Mouse (Mus musculus): Measurements from ENCODE around the gene Zbtb3. TPM values are rescaled to one million over a fixed set of nuclear protein-coding genes. Genes with fewer than 3 reads are reported as not detected.
A peak's percentile ranks its signal among the peaks of the same experiment; 100 is the strongest.

The Zbtb3 gene
- polyA plus RNA-seq, 1 experiment from 2014 or later = 6.5 TPM

GRCm38 (mm10) chr19:8806810-8807209 lies 4.5 kb downstream of the Zbtb3 start:
- Histone ChIP-seq H3K4me3 (replicated peaks) (no peak overlapping the region), H3K9me3 (replicated peaks) (no peaks in the 10 kb centered on the region), H3K9ac (replicated peaks) (no peak overlapping the region), H3K4me2 (no peak overlapping the region), H3K36me3 (peaks cover 49% of the 10 kb centered on the region), H3K27me3 (replicated peaks) (no peaks in the 10 kb centered on the region), H3K4me1 (peaks cover 26% of the 10 kb centered on the region), H3K27ac (replicated peaks) (no peak overlapping the region)
- no peak for ATAC-seq (ENCODE audit: low FRiP score)
- 92% methylated on average over 5 of the region's 5 CpGs for WGBS

- H3K9ac ChIP-seq (replicated peaks) = 0 out of 2 replicates have a peak overlapping the region, but pooled peaks have one; percentile 10
- peak overlapping the region; percentile 22 for H3K4me2 ChIP-seq
- no peak overlapping the region for H3K4me3 ChIP-seq (replicated peaks)
- H3K4me1 ChIP-seq = peaks cover 38% of the 10 kb centered on the region
- no peaks in the 10 kb centered on the region for H3K27me3 ChIP-seq (replicated peaks)
- ATAC-seq (ENCODE audit: low FRiP score) = no peak
- H3K36me3 ChIP-seq = peaks cover 33% of the 10 kb centered on the region
- H3K9me3 ChIP-seq (replicated peaks) = no peaks in the 10 kb centered on the region
- WGBS = 59% methylated on average over 11 of the region's 11 CpGs
- H3K27ac ChIP-seq (replicated peaks) = no peak overlapping the region
These were observed 13.5 kb downstream of the Zbtb3 start for GRCm38 (mm10) chr19:8815812-8816211.

DNA sequence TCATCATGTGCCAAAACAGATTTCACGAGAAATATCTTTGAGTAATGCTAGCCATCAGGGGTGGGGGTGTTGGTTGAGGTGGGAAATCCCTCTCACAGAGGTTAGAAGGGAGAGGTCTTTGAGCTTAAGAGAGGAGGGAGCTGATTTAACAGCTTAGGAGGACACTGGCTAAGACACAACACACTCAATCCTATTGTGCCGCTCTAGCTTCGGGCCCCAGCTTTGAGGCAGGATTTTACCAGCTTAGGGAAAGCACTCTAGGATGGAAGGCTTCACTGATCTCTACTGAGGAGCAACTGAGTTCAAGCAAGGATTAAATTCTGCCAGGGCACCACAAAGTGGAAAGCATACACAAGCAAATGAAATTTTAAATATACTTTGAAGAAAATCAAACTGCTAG lies 14.6 kb downstream of the Zbtb3 start:
- H3K4me1 ChIP-seq = peaks cover 48% of the 10 kb centered on the region

DNA sequence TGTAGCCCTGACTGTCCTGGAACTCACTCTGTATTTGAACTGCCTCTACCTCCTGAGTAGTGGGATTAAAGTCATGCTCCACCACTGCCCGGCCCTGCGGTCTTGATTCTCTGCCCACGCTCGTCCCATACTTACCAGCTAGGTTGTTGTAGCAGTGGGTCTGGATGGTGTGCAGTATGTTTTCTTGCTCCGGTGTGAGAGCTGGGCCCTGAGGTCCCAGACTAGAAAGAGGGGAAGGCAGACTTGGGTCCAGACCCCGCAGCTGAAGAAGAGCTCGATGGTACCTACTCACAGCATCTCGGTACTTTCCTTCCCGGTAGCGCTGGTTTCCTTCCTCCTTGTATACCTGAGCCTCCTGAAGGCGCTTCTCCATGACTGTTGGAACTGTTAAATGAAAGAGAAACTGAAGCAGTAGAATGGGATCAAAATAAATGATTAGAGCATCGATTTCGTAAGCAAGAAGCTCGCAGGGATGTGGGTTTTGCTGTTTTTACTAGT lies 16.0 kb downstream of the Zbtb3 start:
- no peaks in the 10 kb centered on the region for H3K27me3 ChIP-seq (replicated peaks)
- peak overlapping the region; percentile 100 for H3K27ac ChIP-seq (replicated peaks)
- H3K36me3 ChIP-seq = peaks cover 20% of the 10 kb centered on the region
- WGBS = 34% methylated on average over 14 of the region's 14 CpGs
- H3K4me2 ChIP-seq = peak overlapping the region; percentile 95
- peak overlapping the region; percentile 90 for H3K9ac ChIP-seq (replicated peaks)
- no peaks in the 10 kb centered on the region for H3K9me3 ChIP-seq (replicated peaks)
- peaks cover 62% of the 10 kb centered on the region for H3K4me1 ChIP-seq
- peak overlapping the region; percentile 83 for H3K4me3 ChIP-seq (replicated peaks)
- no peak for ATAC-seq (ENCODE audit: low FRiP score)

More for the DNA sequence above, 14.6 kb downstream of the Zbtb3 start:
- Histone ChIP-seq H3K4me3 (replicated peaks) (peak overlapping the region; percentile 7; the same call in 1 of the 2 replicates), H3K36me3 (peaks cover 25% of the 10 kb centered on the region), H3K27ac (replicated peaks) (no peak overlapping the region), H3K27me3 (replicated peaks) (no peaks in the 10 kb centered on the region), H3K9me3 (replicated peaks) (no peaks in the 10 kb centered on the region), H3K4me2 (peak overlapping the region; percentile 22), H3K9ac (replicated peaks) (peak overlapping the region; percentile 0; the same call in 1 of the 2 replicates)
- 84% methylated on average over 3 of the region's 3 CpGs for WGBS
- no peak for ATAC-seq (ENCODE audit: low FRiP score)

- H3K9me3 ChIP-seq (replicated peaks) = no peaks in the 10 kb centered on the region
- H3K4me2 ChIP-seq = peak within 1 kb of the TSS; percentile 95
- H3K9ac ChIP-seq (replicated peaks) = peak within 1 kb of the TSS; percentile 90
- peak within 1 kb of the TSS; percentile 100 for H3K27ac ChIP-seq (replicated peaks)
- ATAC-seq (ENCODE audit: low FRiP score) = peak; percentile 95
- H3K36me3 ChIP-seq = peaks cover 23% of the 10 kb centered on the region
- no peaks in the 10 kb centered on the region for H3K27me3 ChIP-seq (replicated peaks)
- peaks cover 60% of the 10 kb centered on the region for H3K4me1 ChIP-seq
- peak within 1 kb of the TSS; percentile 83 for H3K4me3 ChIP-seq (replicated peaks)
- under 1% methylated on average over 33 of the region's 33 CpGs for WGBS
These were observed 16.6 kb downstream of the Zbtb3 start, which contains the start of gene Ttc9c for GRCm38 (mm10) chr19:8818801-8819595. Gene Ttc9c, minus strand, starts transcription at chr19:8819333.

GRCm38 (mm10) chr19:8819596-8820423 lies 17.5 kb downstream of the Zbtb3 start, which contains the start of gene Hnrnpul2:
Gene Hnrnpul2, plus strand, starts transcription at chr19:8820010.
- ATAC-seq (ENCODE audit: low FRiP score) = peak; percentile 96
- Histone ChIP-seq H3K9me3 (replicated peaks) (no peaks in the 10 kb centered on the region), H3K36me3 (peaks cover 25% of the 10 kb centered on the region), H3K4me1 (peaks cover 60% of the 10 kb centered on the region), H3K27ac (replicated peaks) (peak within 1 kb of the TSS; percentile 100), H3K27me3 (replicated peaks) (no peaks in the 10 kb centered on the region), H3K9ac (replicated peaks) (peak within 1 kb of the TSS; percentile 90), H3K4me3 (replicated peaks) (peak within 1 kb of the TSS; percentile 83), H3K4me2 (peak within 1 kb of the TSS; percentile 95)
- under 1% methylated on average over 82 of the region's 83 CpGs for WGBS

DNA sequence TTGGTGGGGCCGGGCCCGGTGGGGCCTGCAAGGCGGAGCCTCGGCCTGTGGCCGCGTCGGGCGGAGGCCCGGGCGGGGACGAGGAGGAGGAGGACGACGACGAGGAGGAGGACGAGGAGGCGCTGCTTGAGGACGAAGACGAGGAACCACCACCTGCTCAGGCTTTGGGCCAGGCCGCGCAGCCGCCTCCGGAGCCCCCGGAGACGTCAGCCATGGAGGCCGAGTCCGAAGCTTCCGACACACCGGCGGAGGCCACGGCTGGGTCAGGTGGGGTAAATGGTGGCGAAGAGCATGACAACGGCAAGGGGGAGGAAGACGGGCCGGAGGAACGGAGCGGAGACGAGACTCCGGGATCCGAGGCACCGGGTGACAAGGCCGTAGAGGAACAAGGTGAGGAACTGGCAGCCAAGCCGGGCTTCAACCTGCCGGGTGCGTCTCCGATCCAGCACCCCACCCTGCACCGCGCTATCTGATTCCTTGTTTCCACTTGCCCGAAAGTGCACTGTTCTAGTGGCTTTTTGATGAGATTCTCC lies 18.1 kb downstream of the Zbtb3 start:
- H3K27ac ChIP-seq (replicated peaks) = peak overlapping the region; percentile 100
- H3K36me3 ChIP-seq = peaks cover 29% of the 10 kb centered on the region
- H3K9ac ChIP-seq (replicated peaks) = peak overlapping the region; percentile 90
- under 1% methylated on average over 46 of the region's 48 CpGs for WGBS
- no peaks in the 10 kb centered on the region for H3K27me3 ChIP-seq (replicated peaks)
- peak overlapping the region; percentile 95 for H3K4me2 ChIP-seq
- ATAC-seq (ENCODE audit: low FRiP score) = peak; percentile 8
- peaks cover 56% of the 10 kb centered on the region for H3K4me1 ChIP-seq
- no peaks in the 10 kb centered on the region for H3K9me3 ChIP-seq (replicated peaks)
- peak overlapping the region; percentile 83 for H3K4me3 ChIP-seq (replicated peaks)

GRCm38 (mm10) chr19:8821146-8821545 lies 18.8 kb downstream of the Zbtb3 start:
- peak overlapping the region; percentile 95 for H3K4me2 ChIP-seq
- H3K27ac ChIP-seq (replicated peaks) = peak overlapping the region; percentile 100; the same call in 1 of the 2 replicates
- peak overlapping the region; percentile 90 for H3K9ac ChIP-seq (replicated peaks)
- peaks cover 49% of the 10 kb centered on the region for H3K4me1 ChIP-seq
- no peaks in the 10 kb centered on the region for H3K9me3 ChIP-seq (replicated peaks)
- peaks cover 34% of the 10 kb centered on the region for H3K36me3 ChIP-seq
- H3K27me3 ChIP-seq (replicated peaks) = no peaks in the 10 kb centered on the region
- ATAC-seq (ENCODE audit: low FRiP score) = no peak
- WGBS = 1% methylated on average over 7 of the region's 7 CpGs
- peak overlapping the region; percentile 83 for H3K4me3 ChIP-seq (replicated peaks)

GRCm38 (mm10) chr19:8822696-8823095 lies 20.3 kb downstream of the Zbtb3 start:
- Histone ChIP-seq H3K27me3 (replicated peaks) (no peaks in the 10 kb centered on the region), H3K4me3 (replicated peaks) (peak overlapping the region; percentile 83; the same call in 1 of the 2 replicates), H3K36me3 (peaks cover 49% of the 10 kb centered on the region), H3K4me1 (peaks cover 34% of the 10 kb centered on the region), H3K4me2 (peak overlapping the region; percentile 95), H3K9me3 (replicated peaks) (no peaks in the 10 kb centered on the region), H3K27ac (replicated peaks) (no peak overlapping the region), H3K9ac (replicated peaks) (0 out of 2 replicates have a peak overlapping the region, but pooled peaks have one; percentile 10)
- WGBS = 59% methylated on average over 8 of the region's 8 CpGs
- ATAC-seq (ENCODE audit: low FRiP score) = no peak

DNA sequence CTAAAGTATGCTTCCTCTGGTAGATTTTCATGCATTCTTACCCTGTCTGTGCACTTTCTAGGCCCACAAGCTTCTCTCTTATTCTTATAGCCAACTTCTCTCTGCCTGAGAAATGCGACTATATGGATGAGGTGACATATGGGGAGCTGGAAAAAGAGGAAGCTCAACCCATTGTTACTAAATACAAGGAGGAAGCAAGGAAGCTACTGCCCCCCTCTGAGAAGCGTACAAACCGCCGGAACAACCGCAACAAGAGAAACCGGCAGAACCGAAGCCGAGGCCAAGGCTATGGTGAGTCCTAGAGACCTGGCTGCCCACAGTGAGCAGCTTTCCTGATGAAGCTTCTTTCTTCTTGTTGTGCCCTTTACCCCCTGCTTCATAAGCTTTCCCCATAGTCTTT lies 27.3 kb downstream of the Zbtb3 start, which contains the start of gene AC129217.1:
TSS of gene AC129217.1 (plus strand) at position 114 of the 400 bp plus-strand sequence.
- Histone ChIP-seq H3K4me3 (replicated peaks) (no peak within 1 kb of the TSS), H3K9ac (replicated peaks) (no peak within 1 kb of the TSS), H3K4me1 (no peaks in the 10 kb centered on the region), H3K27me3 (replicated peaks) (no peaks in the 10 kb centered on the region), H3K27ac (replicated peaks) (no peak within 1 kb of the TSS), H3K36me3 (peaks cover 95% of the 10 kb centered on the region), H3K9me3 (replicated peaks) (no peaks in the 10 kb centered on the region), H3K4me2 (no peak within 1 kb of the TSS)
- no peak for ATAC-seq (ENCODE audit: low FRiP score)
- 92% methylated on average over 8 of the region's 8 CpGs for WGBS

DNA sequence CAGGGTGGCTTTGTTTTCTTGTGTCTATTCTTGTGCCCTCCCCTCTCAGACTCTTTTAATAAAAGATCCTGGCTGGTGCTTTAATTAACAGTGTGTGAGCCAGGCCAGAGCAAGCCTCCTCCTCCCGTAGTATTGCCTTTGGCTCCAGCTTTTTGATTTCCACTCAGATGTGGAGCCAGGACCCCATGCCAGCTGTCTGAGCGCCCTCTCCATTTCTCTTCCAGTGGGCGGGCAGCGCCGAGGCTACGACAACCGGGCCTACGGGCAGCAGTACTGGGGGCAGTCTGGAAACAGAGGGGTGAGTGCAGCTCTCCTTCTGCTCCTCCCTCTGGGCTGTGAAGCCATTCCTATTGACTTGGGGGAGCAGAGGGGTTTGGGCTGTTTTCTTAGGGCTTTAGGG lies 28.3 kb downstream of the Zbtb3 start:
- Histone ChIP-seq H3K9ac (replicated peaks) (no peak overlapping the region), H3K4me1 (no peaks in the 10 kb centered on the region; the same call in 1 of the 2 replicates), H3K27me3 (replicated peaks) (no peaks in the 10 kb centered on the region), H3K27ac (replicated peaks) (no peak overlapping the region), H3K9me3 (replicated peaks) (no peaks in the 10 kb centered on the region), H3K4me3 (replicated peaks) (no peak overlapping the region), H3K36me3 (peaks cover 97% of the 10 kb centered on the region), H3K4me2 (no peak overlapping the region)
- no peak for ATAC-seq (ENCODE audit: low FRiP score)
- 90% methylated on average over 8 of the region's 8 CpGs for WGBS
